Mouse (Mus musculus): ENCODE results near the gene Psme4. TPM values are rescaled to one million over a fixed set of nuclear protein-coding genes. Genes with fewer than 3 reads are reported as not detected.
"Not testable (repeated sequence)": the region's sequence is repeated elsewhere in the genome, so short reads cannot be mapped to it uniquely, and the experiment has no call there.

Psme4 gene
- 10 to 100 TPM; 48.8 to 61.6 TPM for total RNA-seq (2021)
- long read RNA-seq, experiment 1, partial matches to known transcripts, result 1 of 2 reads
- long read RNA-seq, experiment 1, other reads (novel, unspliced or antisense), result 1 of 2 reads
- long read RNA-seq, experiment 2, partial matches to known transcripts, result 12 of 13 reads
- long read RNA-seq, experiment 2, other reads (novel, unspliced or antisense), result 1 of 13 reads

DNA sequence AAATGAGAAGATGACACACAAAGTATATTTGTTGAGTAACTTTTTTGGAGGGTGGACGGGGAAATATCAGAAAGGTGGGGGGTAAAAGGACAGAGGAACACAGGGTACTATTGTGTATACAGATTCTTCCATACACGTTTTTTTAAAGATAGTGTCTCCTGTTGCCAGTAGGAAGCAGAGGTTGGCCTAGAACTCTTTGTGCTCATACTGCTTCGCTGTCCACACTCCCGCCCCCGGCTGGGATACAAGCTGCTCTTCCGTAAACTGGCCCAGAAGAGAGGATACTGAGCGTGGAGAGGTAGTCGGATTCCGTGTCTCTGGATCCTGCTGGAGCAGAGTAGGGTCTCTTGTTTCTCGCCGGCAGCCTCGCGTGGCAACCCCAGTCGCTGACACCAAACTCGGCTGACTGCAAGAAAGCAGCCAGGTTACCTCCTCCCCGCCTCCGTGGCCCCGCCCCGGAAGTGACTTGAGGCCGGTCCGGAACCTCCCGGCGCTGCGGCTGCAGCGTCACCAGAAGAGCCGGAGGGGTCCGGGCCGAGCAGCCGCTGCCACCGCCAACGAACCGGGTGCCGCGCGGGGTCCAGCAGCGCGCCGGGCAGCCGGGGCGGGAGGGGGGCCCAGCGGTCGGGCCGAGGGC lies at the start of gene Psme4:
Gene Psme4, plus strand, starts transcription at position 460 of the 637 bp plus-strand sequence.
- peak; percentile 93 to 94 for DNase-seq (ENCODE audit: low spot score in 2 of 2)

DNA sequence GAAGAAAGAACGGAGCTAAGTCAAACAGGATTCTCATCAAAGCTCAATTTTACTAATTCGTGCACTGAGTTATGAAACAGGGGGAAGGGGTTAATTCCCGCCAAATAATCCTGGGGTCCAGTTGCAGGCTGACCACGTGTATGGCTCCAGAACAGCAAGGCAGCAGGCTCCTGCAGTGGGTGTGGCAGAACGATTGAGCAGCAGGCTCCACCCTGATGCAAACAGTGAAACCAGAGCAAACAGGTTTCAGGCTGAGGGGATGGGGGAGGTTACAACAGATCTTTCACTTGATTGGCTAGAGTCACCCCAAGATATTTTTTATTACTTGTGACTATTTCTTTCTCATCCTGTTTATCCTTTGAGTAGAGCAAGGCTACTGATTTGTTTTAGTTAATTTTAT lies 48.1 kb upstream of the Psme4 start:
- DNase-seq (ENCODE audit: low spot score in 2 of 2), result no peak

DNA sequence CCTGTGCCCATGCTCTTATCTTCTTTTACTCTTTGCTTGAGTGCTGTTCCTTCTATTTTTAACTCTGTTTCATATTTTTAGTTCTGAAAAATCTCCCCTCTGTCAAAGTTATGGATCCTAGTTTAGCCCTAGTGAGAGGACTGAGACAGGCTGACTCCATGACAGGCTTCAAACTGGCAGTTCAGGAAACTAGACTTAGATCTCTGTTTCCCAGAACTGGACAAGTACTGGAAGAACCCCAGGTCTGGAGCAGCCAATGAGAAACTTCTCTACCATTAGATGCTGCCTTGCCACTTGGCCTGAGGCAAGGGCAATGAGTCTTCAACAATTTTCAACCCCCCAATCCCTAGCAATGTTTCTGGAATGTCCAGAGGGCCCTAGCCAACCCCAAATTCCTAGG lies 40.8 kb upstream of the Psme4 start:
- DNase-seq (ENCODE audit: low spot score in 2 of 2), result no peak

DNA sequence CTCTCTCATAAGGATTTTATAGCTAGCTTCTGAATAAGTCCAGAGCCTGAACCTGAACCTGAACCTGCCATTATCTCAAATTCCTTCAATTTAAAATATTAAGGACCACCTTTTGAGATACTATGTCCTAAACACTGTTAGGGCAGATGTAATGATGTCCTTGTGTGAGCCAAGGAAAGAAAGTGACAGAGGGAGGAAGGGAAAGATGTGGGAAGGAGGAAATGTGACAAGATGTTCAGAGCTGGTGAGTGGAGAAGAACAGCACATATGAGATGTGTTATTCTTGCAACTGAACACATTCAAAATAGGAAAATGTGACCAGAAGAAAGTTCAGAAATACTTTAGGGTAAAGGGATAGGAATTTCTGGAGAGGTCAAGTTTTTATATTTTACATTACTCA lies 38.1 kb upstream of the Psme4 start:
- DNase-seq (ENCODE audit: low spot score in 2 of 2), result no peak

DNA sequence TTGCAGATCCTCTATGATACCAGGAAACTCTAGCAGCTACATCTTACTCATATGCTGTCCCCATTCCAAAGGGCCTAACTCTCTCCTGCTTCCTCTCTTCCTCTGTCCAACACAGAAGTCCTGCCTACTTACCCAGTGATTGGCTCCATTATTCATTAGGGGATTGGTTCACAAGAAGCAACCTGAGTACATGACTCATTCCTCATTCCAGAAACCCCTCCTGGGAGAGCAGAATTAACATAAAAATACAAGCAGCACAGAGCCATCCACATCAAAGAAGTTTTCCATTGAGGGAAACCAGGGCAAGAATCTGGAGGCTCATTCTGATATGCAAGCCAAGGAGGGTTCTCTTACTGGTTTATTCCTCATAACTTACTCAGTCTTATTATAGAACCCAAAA lies 27.5 kb upstream of the Psme4 start:
- DNase-seq (ENCODE audit: low spot score in 2 of 2), result no peak

DNA sequence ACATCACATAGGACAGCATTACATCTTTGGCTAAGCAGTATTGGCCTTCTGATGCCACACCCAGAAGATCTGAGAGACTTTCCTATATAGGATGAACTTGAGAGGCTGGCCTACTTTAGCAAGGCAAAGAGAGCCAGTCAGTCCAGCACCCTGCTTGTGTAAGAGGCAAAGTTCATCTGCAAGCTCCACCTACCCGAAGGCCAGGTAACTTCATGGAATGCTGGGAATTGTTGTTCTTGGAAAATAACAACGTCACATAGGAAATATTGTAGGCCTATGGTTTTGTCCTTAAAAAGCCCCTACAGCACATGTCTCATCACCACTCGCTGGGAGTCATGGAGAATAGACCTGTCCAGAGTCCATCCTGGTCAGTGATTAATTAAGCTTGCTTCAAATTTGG lies 22.6 kb upstream of the Psme4 start:
- DNase-seq (ENCODE audit: low spot score in 2 of 2), result no peak

DNA sequence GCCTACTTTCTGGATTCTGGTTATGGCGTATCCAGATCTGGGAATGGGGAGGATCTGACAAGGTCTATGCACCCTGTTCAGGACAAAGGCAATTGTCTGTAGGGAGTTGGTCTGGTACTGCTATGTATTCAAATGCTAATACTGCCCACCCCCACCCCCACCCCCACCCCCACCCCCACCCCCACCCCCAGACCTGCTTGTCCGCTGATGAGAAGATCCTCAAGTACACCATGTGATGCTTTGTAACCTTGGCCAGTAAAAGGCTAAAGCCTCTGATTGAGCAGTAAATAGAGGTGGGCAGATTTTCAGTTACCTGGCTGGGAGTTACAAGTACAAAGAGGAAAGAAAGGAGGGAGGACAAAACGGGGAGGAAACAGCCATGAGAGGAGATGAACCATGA lies 21.9 kb upstream of the Psme4 start:
- DNase-seq (ENCODE audit: low spot score in 2 of 2), result no peak

DNA sequence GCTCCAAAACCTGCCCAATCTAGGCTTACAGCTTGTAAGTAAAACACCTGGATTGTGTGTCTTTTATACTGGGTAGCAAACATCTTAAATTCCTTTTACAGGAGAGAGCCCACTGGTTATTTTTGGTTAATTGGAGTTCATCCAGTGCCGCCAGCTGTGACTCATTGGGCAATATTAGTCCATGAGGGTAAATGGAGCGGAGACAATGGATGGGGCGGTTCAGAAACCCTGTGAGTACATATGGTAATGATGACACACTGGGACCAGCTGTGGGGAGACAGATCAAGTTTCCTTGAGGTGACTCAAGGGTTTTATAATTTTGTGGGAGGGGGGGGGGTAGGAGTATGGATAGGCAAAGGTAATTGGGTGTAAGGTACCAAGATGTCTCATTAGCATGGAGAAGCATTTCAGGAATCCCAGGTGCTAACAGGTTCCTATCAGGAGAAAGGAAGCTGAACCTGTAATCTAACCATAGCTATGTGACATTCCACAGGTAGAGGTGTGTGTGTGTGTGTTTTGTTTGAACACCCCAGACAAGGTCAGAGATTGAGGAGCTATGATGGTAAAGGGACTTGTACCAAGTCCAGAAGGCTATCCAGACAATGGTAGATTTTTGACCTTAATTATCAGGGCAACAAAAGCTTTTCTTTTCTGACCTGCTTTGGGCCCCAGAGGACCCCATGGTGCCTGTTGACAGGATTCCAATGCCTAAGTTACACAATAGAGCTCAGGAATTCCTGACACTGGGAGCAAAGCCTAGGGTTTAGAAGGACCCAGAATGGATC lies 21.3 kb upstream of the Psme4 start:
- no peak for DNase-seq (ENCODE audit: low spot score in 2 of 2)

DNA sequence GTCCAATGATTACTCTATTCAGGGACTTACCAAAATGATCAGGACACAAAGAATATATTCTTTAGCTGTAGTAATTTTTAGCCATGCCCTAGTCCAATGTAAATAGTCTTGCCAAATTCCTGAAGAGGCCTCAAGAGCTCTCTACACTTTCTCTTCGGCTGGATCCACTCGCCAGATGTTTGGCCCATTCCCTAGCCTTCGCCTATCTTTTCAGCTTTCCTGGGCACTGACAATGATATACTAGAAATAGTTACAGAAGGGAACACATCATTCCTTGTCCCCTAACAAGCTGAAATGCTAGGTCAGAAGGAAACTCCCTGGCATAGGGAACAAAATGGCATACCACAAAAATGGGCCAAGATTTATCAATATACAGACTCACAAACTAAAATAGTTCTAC lies 18.6 kb upstream of the Psme4 start:
- DNase-seq (ENCODE audit: low spot score in 2 of 2), result no peak

DNA sequence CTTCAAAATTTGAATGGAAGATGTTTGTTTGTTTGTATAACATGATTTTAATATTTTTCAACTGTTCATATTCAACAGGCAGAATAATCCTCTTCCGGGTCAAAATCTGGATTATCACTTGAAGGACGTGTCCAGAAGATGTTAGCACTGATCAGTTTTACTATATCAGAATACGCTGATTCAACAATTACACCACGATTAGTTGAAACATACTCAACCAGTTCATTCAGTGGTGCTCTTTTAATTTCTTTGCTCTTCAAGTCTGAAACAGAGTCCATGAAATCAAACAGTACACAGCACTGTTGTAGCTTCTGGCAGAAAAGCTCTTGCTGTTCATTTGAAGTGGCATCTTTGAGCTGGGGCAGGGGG lies 17.1 kb upstream of the Psme4 start:
- DNase-seq (ENCODE audit: low spot score in 2 of 2), result not testable (repeated sequence)

DNA sequence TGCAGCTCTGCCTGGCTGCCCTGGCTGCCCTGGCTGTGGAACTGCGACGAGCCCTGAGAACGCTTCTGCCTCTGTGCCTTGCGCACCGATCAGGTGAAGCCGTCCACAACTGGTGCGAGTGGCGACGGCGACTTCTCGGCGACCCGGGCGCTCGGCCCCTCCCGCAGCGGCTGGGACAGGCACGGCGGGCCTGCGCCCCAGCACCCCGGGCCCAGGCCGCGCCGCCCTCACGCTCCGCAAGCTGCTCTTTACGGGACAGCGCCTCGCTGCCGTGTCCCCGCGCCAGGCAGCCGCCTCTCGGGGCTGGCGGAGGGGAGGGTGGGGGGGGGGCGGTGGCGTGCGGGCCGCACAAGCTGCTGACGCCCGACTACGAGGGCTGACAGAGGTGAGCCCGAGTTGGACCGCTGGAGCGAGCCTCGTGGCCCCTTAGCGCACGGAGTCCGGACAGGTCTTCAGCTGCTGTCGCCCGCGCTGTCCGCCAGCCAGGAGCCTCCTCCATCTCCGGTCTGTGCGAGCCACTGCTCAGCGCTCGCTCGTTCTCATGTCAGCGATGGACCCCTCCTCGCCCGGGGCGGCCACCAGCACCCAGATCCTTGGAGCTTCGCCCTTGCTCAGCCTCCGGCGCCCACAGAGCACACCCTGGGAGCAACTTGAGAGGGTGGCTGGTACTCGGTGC lies 16.5 kb upstream of the Psme4 start:
- peak; percentile 15 to 22 for DNase-seq (ENCODE audit: low spot score in 2 of 2)

DNA sequence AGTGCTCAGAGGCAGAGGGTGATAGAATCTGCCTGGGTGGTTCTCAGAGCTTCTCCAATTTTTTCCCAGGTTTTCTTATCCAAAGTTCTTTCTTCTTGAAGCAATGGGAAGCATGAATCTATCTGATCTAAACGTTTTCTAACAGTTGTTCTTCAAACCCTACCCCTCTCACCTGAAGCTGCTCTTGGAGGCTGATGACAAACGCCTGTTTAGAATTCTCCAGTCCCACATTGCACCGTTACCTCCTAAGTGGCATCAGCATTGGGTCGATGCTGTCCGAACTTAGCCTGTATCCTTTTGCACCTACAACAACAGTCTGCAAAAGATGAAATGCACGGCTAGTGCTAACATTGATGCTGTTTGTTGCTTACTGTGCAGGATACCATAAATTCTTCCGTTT lies 10.1 kb upstream of the Psme4 start:
- DNase-seq (ENCODE audit: low spot score in 2 of 2), result no peak

DNA sequence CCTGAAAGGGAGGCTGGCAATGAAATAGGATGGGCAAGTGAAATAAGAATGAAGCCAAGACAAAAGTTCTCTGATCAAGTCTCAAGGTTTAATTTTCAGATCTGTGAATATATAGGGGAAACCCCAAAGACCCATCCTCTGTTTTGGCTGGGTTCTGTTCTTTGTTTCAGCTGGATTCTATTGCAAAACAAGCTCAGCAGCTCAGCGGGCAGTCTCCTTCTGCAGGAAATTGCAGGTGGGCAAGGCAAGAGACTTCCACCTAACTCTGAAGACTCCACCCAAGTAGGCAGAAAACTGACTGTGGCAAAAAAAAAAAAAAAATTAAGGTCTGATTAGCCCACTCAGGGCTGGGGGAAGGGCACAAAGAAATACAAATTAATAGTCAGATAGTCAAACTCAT lies 9.6 kb upstream of the Psme4 start:
- DNase-seq (ENCODE audit: low spot score in 2 of 2), result no peak

DNA sequence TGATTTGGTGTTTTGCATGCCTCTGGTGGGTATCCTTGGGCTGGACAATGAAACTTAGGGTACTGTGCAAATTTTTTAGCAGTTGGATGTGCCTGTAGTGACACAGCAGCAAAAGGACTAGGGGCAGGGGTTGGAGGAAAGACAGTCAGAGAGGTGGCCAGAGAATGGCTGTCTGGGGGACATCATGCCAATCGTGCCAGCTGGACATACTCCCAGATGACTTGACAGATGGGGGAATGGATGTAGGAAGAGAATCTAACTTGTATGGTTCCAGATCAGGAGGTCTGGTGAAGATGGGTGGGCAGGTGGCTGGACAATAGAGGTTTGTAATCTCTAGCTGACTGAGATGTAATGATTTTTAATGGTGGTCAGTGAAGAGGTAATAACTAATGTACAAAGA lies 6.5 kb upstream of the Psme4 start:
- DNase-seq (ENCODE audit: low spot score in 2 of 2), result no peak

DNA sequence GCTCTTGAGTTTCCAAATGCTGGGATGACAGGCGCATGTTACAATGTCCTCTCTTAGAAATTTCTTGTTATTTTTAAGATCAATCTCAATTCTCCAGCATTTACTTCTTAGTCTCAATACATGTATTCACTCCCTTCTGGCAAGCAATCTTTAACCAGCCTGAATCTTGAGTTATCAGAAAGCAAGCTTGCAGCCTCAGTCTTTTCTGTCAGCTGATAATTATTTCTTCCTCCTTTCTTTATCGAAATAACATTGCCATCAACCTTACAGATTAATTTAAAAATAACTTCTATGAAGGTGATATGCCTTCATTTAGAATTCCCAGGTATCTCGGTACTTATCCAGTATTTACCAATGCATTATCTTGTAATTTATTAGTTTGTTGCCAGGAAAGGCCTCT lies 709 bp upstream of the Psme4 start:
- DNase-seq (ENCODE audit: low spot score in 2 of 2), result no peak

DNA sequence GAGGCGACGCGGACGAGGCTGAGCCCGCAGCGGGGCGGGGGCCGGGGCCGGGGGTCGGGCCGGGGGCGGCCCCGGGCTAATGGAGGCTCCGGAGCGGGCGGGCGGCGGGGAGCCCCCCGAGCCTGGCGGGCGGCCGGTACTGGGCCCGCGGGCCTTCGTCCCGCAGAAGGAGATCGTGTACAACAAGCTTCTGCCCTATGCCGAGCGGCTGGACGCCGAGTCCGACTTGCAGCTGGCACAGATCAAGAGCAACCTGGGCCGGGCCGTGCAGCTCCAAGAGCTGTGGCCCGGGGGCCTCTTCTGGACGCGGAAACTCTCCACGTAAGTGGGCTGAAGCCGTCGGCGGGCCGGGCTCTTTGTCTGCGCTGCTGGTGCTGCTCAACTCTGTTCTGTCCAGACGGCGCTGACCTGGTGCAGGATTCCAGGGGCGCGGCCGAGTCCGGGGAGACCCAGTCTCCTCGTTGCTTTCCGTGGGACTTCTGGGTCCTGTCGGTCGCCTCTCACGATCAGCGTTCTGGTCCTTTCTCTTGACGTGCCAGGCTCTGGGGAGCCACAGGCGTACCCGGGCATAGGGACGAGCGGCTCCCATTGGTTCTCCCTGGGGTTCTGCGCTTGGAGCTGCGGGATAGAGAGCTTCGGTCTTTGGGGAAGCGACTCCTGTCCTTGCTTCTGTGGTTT lies 517 bp downstream of the Psme4 start:
- DNase-seq (ENCODE audit: low spot score in 2 of 2), result peak; percentile 53 to 55

DNA sequence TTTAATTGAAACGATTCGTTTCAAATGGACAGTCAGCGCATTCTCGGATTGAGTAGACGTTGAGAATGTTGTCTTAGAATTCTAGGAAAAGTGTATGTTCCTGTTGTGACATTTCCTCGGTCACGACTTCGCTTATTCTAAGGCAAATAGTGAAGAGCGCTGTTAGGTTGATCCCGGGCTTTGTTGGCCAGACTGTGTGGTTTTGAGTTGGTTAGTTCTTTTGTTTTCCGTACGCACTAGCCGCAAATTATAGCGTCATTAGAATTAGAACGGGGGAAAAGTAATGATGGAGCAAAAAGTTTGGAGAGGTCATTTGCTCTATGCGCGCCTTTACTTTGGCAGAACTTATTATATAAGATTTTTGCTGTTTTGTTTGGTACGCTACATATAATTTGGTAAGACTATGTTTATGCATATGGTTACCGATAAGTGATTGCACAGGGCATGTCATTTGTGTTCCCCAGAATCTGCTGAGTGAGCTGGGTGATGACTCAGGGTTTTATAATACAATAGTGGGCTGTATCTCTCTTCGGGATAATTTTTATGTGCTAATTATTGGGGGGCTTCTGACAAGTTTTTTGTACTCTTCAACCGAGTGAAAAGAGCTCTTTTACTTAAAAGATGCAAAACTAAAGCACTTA lies 1.4 kb downstream of the Psme4 start:
- no peak for DNase-seq (ENCODE audit: low spot score in 2 of 2)

DNA sequence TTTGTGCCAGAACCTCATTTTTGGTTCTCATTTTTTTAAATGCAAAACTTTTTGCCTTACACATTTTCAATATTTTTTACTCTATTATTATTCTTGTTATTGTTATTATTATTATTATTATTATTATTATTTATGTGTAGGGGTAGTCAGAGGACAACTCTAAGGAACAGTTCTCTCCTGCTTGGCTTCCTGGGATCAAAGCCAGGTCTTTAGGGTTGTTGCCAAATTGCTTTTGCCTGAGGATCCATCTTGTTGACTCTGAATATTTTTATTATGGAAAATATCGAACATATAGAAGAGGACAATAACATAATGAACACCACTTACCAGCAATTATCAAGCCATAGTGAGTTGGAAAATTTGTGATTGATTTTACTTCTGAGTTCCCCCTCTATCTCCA lies 3.1 kb downstream of the Psme4 start:
- DNase-seq (ENCODE audit: low spot score in 2 of 2), result no peak

DNA sequence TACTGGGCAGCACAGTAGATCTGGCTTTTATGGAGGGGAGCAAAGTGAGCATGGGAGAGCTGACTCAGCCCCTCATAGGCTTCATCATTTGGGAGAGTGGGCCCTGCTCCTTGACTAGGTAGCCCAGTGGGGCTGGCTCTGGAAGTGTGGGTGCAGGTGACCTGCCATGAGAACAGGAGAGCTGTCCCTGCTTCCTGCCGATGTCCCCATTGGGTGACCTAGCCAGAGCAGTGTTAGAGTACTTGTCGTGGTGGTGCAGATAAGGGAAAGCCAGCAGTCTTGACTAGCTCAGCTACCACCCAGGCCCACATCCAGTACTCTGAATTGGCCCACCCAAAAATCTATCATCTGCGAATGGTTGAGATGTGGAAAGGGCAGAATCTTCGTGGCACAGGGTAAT lies 6.0 kb downstream of the Psme4 start:
- DNase-seq (ENCODE audit: low spot score in 2 of 2), result no peak

DNA sequence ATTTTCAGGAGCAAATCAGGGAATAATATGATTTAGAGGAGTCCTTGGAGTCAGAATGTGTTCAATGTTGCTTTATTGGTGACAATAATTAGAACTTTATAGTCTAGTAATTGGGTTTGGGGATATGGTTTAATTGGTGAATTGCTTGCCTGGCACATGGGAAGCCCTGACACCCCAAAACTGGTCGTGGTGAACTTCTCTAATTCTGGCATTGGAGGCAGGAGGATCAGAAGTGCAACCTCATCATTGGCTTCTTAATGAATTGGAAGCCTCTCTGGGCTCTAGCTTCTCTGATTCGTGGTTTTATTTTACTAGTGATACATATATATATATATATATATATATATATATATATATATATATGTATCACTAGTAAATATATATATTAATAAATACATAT lies 9.4 kb downstream of the Psme4 start:
- no peak for DNase-seq (ENCODE audit: low spot score in 2 of 2)

DNA sequence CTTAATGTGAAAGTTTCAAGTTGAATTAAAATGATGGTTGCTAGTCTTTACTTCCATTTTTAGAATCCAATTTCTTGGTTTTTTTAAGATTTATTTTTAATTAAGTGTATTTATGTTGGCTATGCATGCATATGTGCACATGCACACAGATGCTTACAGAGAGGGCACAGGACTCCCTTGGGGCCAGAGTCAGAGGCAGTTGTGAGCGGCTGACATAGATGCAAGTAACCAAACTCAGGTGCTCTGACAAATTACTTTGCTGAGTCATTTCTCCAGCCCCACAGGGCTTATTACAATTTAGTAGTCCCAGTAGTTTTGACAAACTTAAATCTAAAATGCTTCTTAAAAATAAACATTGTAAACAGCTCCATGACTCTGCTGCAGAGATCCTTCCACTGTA lies 10.1 kb downstream of the Psme4 start:
- no peak for DNase-seq (ENCODE audit: low spot score in 2 of 2)

Measured in adrenal gland, adult 18-20 months (tissue).